Mouse (Mus musculus) heart, embryonic 13.5 days (tissue): ENCODE results near the gene Adat3. TPM values are rescaled to one million over a fixed set of nuclear protein-coding genes. Genes with fewer than 3 reads are reported as not detected.

Source experiments
- ATAC-seq: fragments of 200-750 bp; cut with Nextera tagmentation; 2 replicates; pipeline ENCODE4 v1.8.0; 2017; ENCODE audit warnings: moderate TSS enrichment; ENCODE audit not compliant: insufficient number of reproducible peaks, low FRiP score, low TSS enrichment; ENCODE audit errors: extremely low read depth
- H3K27ac ChIP-seq: fragments of 300-500 bp; sonication (generic); replicated peaks from 2 replicates; pipeline ENCODE4 v1.5.1; 2015; ENCODE audit warnings: moderate library complexity, mild to moderate bottlenecking, inconsistent platforms
- H3K27me3 ChIP-seq: fragments of 300-500 bp; sonication (generic); replicated peaks from 2 replicates; pipeline ENCODE4 v1.6.1; 2015; ENCODE audit warnings: mild to moderate bottlenecking, inconsistent platforms
- H3K36me3 ChIP-seq: fragments of 300-500 bp; sonication (generic); 2 replicates; pipeline ENCODE4 v1.6.1; 2015; ENCODE audit warnings: mild to moderate bottlenecking, inconsistent platforms
- H3K4me1 ChIP-seq: fragments of 300-500 bp; sonication (generic); 2 replicates; pipeline ENCODE4 v1.6.1; 2015; ENCODE audit warnings: inconsistent platforms
- H3K4me2 ChIP-seq: fragments of 300-500 bp; sonication (generic); 2 replicates; pipeline ENCODE4 v1.6.1; 2015; ENCODE audit warnings: inconsistent platforms, mild to moderate bottlenecking, moderate library complexity
- H3K4me3 ChIP-seq: fragments of 300-500 bp; sonication (generic); 2 replicates; pipeline ENCODE4 v1.5.1; 2015; ENCODE audit warnings: moderate library complexity, mild to moderate bottlenecking, inconsistent platforms
- H3K9ac ChIP-seq: fragments of 300-500 bp; sonication (generic); 2 replicates; pipeline ENCODE4 v1.6.1; 2015; ENCODE audit warnings: inconsistent platforms, mild to moderate bottlenecking, moderate library complexity
- H3K9me3 ChIP-seq: fragments of 300-500 bp; sonication (generic); 2 replicates; pipeline ENCODE4 v1.6.1; 2016; ENCODE audit warnings: inconsistent platforms
- WGBS: fragments of 180-500 bp; shearing (Covaris S2); methylation state at CpG from one replicate; pipeline ENCODE4 v1.1.7; 2015; ENCODE audit warnings: mixed read lengths; 5-methylcytosine and 5-hydroxymethylcytosine counted together
- polyA plus RNA-seq: library from polyadenylated mRNA; unstranded; fragments of >200 nt; fragmentation: Nextera tagmentation; extraction: Ambion mirVana; gene quantifications from 2 replicates; pipeline ENCODE4 v1.2.1, GENCODE M21; 2015

Gene Adat3
- polyA plus RNA-seq, 1 experiment from 2014 or later: 5.6 TPM

GRCm38 (mm10) chr10:80570419-80570818 is 32.3 kb upstream of the Adat3 start:
- no peak for ATAC-seq
- Histone ChIP-seq H3K4me2 (peak overlapping the region; percentile 59), H3K9me3 (no peaks in the 10 kb centered on the region), H3K4me1 (peaks cover 71% of the 10 kb centered on the region), H3K9ac (peak overlapping the region; percentile 77), H3K36me3 (peaks cover 20% of the 10 kb centered on the region), H3K27ac (no peak overlapping the region), H3K27me3 (no peaks in the 10 kb centered on the region), H3K4me3 (peak overlapping the region; percentile 36)
- WGBS: 78% methylated on average over 10 of the region's 10 CpGs

- WGBS: 22% methylated on average over 30 of the region's 30 CpGs
- H3K27me3 ChIP-seq: no peaks in the 10 kb centered on the region
- peak overlapping the region; percentile 77 for H3K9ac ChIP-seq
- peak overlapping the region; percentile 36 for H3K4me3 ChIP-seq
- no peak for ATAC-seq
- H3K9me3 ChIP-seq: no peaks in the 10 kb centered on the region
- H3K4me1 ChIP-seq: peaks cover 77% of the 10 kb centered on the region
- H3K27ac ChIP-seq: peak overlapping the region; percentile 58
- peak overlapping the region; percentile 59 for H3K4me2 ChIP-seq
- peaks cover 16% of the 10 kb centered on the region for H3K36me3 ChIP-seq
Measured at GRCm38 (mm10) chr10:80570871-80571836, 31.5 kb upstream of the Adat3 start.

- H3K4me2 ChIP-seq: no peak overlapping the region
- peaks cover 70% of the 10 kb centered on the region for H3K4me1 ChIP-seq
- H3K27me3 ChIP-seq: no peaks in the 10 kb centered on the region
- no peaks in the 10 kb centered on the region for H3K9me3 ChIP-seq
- H3K27ac ChIP-seq: peak overlapping the region; percentile 48; the same call in 1 of the 2 replicates
- H3K4me3 ChIP-seq: no peak overlapping the region
- peak overlapping the region; percentile 77; the same call in 1 of the 2 replicates for H3K9ac ChIP-seq
- no peak for ATAC-seq
- peaks cover 15% of the 10 kb centered on the region for H3K36me3 ChIP-seq
- 80% methylated on average over 2 of the region's 2 CpGs for WGBS
Measured at GRCm38 (mm10) chr10:80572477-80572876, 30.2 kb upstream of the Adat3 start.

- Histone ChIP-seq H3K4me3 (no peak overlapping the region), H3K27ac (no peak overlapping the region), H3K4me1 (peaks cover 75% of the 10 kb centered on the region), H3K9ac (peak overlapping the region; percentile 91), H3K27me3 (no peaks in the 10 kb centered on the region), H3K4me2 (peak overlapping the region; percentile 16; the same call in 1 of the 2 replicates), H3K36me3 (peaks cover under 1% of the 10 kb centered on the region; the same call in 1 of the 2 replicates), H3K9me3 (no peaks in the 10 kb centered on the region)
- ATAC-seq: no peak
- WGBS: 52% methylated on average over 9 of the region's 9 CpGs
Measured at GRCm38 (mm10) chr10:80573944-80574343, 28.7 kb upstream of the Adat3 start.

DNA sequence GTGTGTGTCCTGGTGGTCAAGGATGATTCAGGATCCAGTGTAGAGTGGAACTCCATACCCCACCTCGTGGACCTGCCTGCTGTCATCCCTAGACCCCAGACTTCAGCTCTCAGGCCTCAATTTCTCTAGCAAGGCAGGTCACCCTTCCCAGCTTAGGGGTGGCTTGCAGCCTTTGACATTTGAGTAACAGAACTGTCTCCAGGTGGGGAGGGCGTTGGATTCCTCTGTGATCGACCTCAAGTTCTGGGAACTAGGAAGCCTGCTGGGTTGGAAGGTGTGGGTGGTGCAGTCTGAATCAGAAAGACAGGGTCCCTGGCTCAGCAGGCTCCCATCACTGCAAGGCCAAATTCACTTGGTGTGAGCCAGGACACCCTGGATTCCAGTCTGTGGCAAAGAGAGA is 27.8 kb upstream of the Adat3 start:
- no peaks in the 10 kb centered on the region for H3K36me3 ChIP-seq
- H3K27ac ChIP-seq: no peak overlapping the region
- H3K4me3 ChIP-seq: peak overlapping the region; percentile 90; the same call in 1 of the 2 replicates
- no peak for ATAC-seq
- H3K4me2 ChIP-seq: peak overlapping the region; percentile 97
- peak overlapping the region; percentile 91 for H3K9ac ChIP-seq
- 72% methylated on average over 3 of the region's 3 CpGs for WGBS
- peaks cover 77% of the 10 kb centered on the region for H3K4me1 ChIP-seq
- no peaks in the 10 kb centered on the region for H3K27me3 ChIP-seq
- no peaks in the 10 kb centered on the region for H3K9me3 ChIP-seq

DNA sequence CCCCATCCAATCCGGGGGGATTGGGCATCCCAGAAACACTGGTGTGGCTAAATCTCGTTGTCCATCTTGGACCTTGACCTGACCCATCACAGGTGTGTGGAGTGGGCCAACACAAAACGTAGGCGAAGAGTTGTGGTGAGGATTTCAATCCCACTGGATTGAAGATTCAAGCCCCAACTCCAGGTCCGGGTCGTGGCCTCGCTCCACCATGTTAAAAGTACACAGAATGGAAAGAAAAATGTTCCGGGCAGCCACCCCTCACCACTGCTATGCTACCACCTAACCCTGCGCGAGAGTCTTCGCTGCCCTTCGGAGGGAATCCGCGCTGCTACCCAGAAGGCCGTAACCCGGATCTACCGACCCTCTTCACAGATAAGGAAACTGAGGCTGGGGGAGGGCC is 26.8 kb upstream of the Adat3 start:
- peaks cover 67% of the 10 kb centered on the region for H3K4me1 ChIP-seq
- no peak for ATAC-seq
- peak overlapping the region; percentile 97 for H3K4me2 ChIP-seq
- 0 out of 2 replicates have a peak overlapping the region, but pooled peaks have one; percentile 91 for H3K27ac ChIP-seq
- H3K4me3 ChIP-seq: peak overlapping the region; percentile 90
- H3K27me3 ChIP-seq: no peaks in the 10 kb centered on the region
- H3K36me3 ChIP-seq: peaks cover 1% of the 10 kb centered on the region; the same call in 1 of the 2 replicates
- H3K9ac ChIP-seq: peak overlapping the region; percentile 91
- no peaks in the 10 kb centered on the region for H3K9me3 ChIP-seq
- 13% methylated on average over 17 of the region's 17 CpGs for WGBS

DNA sequence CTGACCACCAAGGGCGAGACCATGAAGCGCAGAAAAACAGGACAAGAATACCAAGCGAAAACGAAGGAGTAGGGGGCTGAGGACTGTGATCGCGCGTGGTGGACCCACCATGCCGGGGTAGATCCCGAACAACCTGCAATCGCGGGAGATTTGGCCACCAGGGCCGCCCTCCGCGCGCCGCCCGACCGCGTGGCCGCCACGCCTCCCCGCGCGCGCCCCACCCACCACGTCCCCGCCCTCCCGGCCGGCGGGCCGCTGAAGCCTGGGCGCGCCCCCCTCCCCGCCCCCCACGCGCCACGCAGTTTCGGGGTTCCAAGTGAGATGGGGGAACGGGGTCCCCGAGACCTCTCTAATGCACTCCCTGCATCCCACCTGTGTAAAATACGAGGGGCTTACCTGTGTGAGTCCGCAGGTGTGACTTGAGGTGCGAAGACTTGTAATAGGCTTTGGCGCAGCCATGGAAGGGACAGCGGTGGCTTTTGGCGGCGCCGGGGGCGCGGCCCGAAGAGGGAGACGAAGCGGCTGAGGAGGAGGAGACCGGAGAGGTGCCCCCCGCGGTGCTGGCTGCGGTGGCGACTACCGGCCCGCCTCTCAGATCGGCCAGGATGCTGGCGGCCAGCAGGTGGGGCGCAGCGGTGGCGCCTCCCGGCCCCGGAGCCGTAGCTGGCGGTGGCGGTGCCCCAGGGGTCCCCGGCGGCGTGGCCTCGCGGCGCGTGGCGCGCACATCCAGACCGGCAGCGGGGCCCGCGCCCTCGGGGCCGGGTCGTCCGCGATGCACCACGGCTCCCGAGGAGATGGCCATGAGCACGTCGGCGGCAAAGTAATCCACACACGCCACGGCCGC is 26.1 kb upstream of the Adat3 start:
- Histone ChIP-seq H3K9me3 (no peaks in the 10 kb centered on the region), H3K4me2 (peak overlapping the region; percentile 97), H3K4me3 (peak overlapping the region; percentile 90), H3K4me1 (peaks cover 60% of the 10 kb centered on the region), H3K36me3 (peaks cover 7% of the 10 kb centered on the region), H3K27me3 (no peaks in the 10 kb centered on the region), H3K27ac (peak overlapping the region; percentile 91), H3K9ac (peak overlapping the region; percentile 91)
- WGBS: under 1% methylated on average over 83 of the region's 96 CpGs
- ATAC-seq: no peak

DNA sequence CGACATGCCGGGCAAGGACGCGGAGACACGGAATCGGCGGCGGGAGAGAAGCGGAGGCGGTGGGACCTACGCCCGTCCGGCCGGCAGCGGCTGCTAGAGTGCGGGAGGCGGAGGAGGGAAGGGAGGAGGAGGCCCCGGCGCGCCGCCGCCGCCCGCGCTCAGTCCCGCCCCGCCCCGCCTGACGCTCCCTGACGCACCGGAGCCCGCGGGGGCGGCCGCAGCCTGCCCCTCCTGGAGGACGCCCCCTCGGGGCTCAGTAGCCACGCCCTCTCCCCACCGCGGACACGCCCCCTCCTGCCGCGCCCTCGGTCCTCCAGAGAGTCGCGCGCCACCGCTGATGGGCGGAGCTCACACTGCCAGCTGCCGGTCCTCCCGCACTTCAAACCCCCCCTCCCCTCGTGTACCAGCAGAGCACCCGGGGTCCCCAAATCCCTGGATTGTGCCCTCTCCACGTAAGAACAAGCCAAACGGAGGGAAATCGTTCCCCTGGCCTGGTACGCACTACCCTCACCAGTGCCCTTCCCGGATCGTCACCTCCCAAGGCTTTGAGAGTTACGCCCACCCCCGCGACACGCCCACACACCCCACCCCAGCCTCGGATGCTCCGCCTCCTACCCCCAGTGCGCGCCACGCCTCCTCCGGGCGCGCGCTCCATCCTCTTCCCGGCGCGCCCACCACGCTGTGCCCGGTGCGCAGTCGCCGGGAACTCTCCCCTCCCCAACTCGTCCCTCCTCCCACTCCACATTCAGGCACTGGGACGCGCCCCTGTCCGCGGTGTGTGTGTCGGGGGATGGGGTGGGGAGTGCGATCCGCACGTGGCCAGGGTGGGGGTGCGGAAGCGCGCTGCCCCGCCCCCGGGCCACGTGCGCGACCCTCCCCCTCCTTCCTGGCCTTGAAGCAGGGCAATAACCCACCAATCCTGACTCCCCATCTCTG is 25.2 kb upstream of the Adat3 start, which contains the start of gene Klf16:
Gene Klf16 (minus strand): TSS at position 127 of the 936 bp plus-strand sequence.
- under 1% methylated on average over 81 of the region's 97 CpGs for WGBS
- H3K4me1 ChIP-seq: peaks cover 51% of the 10 kb centered on the region
- peak; percentile 83 for ATAC-seq

GRCm38 (mm10) chr10:80578131-80578750 is 24.4 kb upstream of the Adat3 start:
- H3K9ac ChIP-seq: peak overlapping the region; percentile 91
- no peaks in the 10 kb centered on the region for H3K9me3 ChIP-seq
- peak; percentile 14 for ATAC-seq
- peak overlapping the region; percentile 91 for H3K27ac ChIP-seq
- no peaks in the 10 kb centered on the region for H3K27me3 ChIP-seq
- peak overlapping the region; percentile 90 for H3K4me3 ChIP-seq
- under 1% methylated on average over 29 of the region's 29 CpGs for WGBS
- peaks cover 20% of the 10 kb centered on the region for H3K36me3 ChIP-seq
- peaks cover 44% of the 10 kb centered on the region for H3K4me1 ChIP-seq
- H3K4me2 ChIP-seq: peak overlapping the region; percentile 97

More for the DNA sequence above, 25.2 kb upstream of the Adat3 start, which contains the start of gene Klf16:
- Histone ChIP-seq H3K9ac (peak within 1 kb of the TSS; percentile 91), H3K4me2 (peak within 1 kb of the TSS; percentile 97), H3K4me3 (peak within 1 kb of the TSS; percentile 90), H3K27me3 (no peaks in the 10 kb centered on the region), H3K36me3 (peaks cover 15% of the 10 kb centered on the region), H3K27ac (peak within 1 kb of the TSS; percentile 91), H3K9me3 (no peaks in the 10 kb centered on the region)

GRCm38 (mm10) chr10:80578911-80579310 is 23.8 kb upstream of the Adat3 start:
- no peaks in the 10 kb centered on the region for H3K9me3 ChIP-seq
- H3K27me3 ChIP-seq: no peaks in the 10 kb centered on the region
- H3K9ac ChIP-seq: peak overlapping the region; percentile 91
- peak overlapping the region; percentile 91 for H3K27ac ChIP-seq
- H3K36me3 ChIP-seq: peaks cover 26% of the 10 kb centered on the region
- 8% methylated on average over 8 of the region's 8 CpGs for WGBS
- no peak for ATAC-seq
- peak overlapping the region; percentile 97 for H3K4me2 ChIP-seq
- peak overlapping the region; percentile 90 for H3K4me3 ChIP-seq
- peaks cover 40% of the 10 kb centered on the region for H3K4me1 ChIP-seq
